Mouse (Mus musculus): ENCODE results near the gene Rapgef5.

Gene Rapgef5

DNA sequence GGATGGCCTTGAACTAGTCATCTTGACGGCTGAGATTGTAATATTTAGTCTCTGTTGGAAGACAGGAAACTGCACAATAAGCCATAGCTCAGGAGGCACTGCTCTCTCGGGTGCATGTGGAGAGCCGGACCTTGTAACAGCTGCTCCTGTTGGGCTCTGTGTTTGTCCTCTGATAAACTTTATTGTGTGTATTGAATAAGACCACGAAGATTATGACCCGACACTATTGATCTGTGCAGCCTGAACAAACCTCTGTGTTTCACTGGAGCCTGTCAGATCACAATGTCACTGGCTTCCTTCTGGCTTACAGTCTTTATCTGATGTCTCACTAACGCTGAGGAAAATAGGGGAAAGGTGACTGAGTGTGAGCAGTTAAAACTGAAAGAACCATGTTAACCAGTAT is 205.5 kb downstream of the Rapgef5 start:
- DNase-seq = no peak

DNA sequence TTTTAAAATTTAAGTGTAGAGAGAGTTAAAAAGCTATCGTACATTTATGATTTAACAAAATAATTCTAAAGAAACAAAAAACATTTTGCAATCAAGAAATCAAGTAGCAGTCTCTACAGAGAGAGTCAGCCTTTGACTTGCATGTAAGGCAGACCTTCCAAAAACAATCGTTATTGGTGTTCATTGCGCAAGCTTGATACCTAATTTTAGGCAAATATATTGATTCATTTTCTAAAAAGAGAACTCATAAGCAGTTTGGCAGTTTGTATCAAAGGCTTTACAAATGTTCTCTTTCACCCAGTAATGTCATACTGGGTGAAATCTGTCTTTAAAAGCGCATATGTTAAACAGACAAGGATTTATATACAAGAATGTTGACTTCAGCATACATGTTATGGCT is 208.7 kb downstream of the Rapgef5 start:
- no peak for DNase-seq

DNA sequence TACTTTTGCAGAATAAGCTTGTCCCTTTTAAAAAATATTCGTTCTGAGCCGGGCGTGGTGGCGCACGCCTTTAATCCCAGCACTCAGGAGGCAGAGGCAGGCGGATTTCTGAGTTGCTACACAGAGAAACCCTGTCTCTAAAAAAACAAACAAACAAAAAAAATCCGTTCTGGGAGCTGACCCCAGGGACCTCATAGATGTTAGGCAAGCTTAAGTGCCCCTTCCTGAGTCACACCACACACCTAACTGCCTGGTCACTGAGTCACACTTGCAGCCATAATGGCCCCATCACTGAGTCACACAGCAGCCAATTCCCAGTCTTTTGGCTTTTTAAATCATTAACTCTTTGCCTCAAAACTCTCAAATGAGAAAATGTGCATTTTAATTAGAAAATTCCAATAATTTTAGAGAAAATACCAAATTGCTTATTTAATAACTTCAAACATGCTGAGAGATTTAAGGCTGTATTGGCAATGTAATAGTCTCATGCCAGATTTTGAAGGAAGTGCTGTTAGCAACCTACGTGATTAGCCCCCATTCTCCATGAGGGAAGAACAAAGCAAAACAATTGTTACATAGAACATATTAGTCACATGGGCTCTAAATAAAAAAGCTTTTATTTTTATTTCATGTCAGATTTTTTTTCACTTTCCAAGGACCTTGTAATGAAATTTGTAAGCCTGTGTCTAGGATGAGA is 211.3 kb downstream of the Rapgef5 start:
- no peak for DNase-seq

DNA sequence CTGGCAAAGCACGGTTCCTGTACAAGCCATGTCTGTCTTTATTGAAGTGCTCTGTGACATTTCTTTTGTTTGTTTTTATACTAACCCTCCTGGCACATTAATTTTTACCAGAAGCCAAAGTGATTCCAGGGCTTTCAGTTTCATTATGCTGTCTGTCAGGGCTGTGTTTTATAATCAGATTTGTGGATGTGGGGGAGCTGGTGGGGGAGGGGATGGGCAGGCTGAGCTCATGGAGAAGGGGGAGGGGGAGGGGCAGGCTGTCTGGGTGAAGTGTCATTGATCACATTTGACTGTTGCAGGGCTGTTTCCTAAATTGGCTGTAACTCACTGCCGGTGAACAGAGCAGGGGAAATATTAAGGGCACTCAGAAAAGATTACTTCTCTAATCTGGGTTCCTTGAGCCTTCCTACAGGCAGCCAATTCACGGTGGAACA is 211.9 kb downstream of the Rapgef5 start:
- peak; percentile 65 for DNase-seq

DNA sequence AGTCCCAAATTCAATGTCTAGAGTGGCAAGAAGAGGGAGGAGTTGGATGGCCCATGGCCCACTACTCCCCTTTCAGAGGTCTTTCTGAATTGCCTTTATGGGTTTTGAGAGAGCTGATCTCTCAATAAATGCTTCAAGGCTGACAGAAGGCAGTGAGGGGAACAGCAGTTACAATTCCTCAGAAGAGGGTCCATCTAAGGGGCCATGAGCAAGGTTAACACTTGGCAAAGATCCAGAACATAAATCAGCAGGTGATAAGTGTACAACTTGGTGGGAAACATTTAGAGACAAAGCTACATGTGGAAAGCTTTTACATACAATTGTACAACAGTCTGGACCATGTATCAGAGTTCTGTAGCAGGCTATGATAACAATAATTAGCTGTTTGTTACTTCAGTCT is 217.3 kb downstream of the Rapgef5 start:
- DNase-seq = no peak

DNA sequence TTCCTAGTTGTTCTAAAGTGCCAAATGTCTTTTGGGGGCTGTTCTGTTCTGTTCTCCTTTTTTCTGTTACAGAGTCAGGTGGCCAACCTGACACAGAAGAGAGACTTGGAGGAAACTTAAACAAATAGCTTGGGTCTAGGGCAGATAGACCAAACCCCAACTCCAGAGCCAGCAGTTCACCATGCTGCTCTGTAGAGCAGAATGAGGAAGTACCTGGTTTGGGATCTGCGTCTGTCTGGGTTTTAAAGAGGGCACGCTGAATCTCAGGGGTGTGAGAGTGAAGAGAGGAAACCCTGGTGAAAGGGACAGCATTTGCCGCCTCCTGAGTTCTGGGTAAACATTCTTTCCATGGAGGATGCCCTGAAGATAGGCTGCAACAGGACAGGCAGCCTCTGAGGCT is 219.9 kb downstream of the Rapgef5 start:
- no peak for DNase-seq

DNA sequence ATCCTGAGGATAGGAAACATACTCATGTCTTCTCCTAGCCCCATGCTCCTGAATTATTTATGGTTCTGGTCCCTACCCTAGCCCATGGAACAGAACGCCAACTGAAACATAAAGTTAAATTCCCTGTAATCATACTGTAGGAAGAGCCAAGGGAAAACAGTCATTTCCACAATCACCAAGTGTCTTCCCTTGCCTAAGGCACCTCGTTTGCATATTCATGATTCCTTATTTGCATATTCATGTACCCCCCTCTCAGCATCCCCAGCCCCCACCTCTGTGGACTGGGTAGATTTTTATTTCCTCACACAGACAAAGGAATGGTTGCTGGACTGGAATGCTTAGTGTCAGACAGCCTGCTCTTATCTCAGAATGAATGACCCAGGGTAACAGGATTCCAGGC is 220.6 kb downstream of the Rapgef5 start:
- no peak for DNase-seq

DNA sequence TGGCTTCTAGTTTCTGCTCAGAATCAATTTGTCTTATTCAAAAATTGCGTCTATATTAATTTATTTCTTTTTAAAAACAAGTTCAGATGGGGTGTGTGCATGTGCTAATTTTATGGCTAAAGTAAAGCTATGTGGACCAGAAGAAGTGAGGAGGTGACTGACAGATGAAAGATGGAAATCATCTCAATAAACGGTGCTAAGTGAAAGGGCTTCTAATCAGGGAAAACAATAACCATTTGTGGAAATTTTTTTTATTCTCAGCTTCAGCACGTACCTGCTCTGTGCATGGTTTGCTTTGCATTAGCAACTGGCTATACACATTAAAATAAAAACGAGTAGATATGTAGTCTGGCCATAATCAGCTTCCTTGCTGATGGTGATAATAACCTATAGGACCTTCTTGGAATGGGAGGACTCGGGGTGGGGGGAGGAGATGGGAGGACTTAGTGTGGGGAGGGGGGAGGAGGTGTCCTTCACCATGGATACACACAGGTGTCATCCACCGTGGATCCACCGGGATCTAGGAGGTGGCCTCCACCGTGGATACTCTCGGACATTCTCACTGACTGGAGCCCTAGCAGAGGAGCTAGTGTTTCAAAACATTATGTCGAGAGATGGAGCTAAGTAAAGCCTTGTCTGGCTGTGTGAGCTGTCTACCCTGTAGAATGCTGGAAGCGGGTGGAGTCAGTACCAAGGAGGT is 221.2 kb downstream of the Rapgef5 start:
- no peak for DNase-seq

DNA sequence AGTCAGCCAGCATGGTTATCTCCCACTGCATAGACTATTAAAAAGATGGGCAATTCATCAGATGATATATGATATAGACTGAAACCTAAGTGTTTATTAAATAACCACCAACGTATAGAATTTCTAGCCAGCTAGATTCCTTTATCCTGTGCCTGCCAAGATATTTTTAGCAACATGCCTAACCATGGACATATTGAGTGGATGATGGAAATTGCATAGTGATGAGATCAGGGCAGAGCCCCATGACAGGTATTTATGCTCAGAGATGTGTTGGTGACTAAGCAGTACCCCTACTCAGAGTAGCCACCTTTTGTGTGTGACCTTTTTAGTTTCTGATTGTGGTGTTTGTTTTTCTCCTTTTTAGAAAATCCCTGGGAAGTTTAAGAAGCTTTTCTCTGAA is 226.2 kb downstream of the Rapgef5 start:
- DNase-seq = no peak

DNA sequence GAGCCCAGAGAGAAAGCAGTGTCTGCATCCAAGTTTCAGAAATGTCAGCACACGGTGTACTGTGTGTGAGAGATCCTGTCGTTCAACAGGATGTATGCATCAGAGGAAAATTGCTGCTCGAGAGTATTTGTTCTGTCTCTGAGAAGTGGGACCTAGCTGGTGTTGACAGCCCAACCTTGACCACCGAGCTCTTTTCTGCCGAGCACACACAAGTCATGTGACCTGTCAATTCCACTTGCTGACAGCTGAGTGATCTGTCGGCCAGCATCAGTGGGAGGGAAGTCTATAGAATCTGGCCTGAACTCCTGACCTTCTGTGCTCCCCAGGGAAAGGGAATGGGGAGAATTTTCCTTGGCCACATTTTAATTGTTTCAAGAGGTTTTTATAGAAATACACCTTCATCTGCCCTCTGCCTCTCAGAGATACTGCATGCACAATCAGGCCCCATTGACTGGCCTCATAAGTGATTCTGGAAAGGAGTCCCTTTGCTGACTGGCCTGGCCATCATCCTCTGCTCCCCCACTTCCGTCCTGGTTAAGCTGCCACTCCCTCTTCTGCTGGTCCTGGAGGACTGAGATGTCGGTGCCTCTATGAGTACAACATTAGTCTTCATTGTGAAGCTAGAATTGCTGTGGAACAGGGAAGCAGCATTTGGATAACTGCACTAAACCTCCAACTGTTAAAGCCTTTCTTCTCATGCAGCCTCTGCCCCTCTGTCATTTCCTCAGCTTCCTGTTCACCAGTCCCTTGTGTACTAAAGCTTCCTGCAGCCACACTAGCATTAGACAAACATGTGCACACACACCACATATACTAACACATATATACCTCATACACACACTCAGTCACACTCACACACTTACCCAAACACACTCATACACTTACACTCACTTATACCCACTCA is 228.6 kb downstream of the Rapgef5 start:
- no peak for DNase-seq

DNA sequence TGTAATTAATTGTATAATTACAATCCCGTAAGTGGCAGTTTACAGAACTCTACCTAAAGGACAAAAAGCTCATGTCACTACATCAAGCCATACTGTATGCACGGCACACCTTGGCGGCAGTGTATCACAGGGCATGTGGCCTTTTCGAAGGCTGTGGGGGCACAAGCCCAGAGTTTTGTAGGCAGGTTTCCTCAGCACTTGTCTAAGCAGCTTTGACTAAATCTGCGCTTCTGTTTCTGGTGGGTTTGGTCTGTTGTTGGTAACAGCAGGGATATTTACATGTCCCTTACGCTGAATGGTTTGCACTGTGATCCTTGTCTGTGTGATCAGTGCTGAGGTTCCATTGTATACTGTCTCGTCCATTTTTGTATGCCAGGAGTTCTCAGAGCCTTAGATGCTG is 230.3 kb downstream of the Rapgef5 start:
- DNase-seq = no peak

DNA sequence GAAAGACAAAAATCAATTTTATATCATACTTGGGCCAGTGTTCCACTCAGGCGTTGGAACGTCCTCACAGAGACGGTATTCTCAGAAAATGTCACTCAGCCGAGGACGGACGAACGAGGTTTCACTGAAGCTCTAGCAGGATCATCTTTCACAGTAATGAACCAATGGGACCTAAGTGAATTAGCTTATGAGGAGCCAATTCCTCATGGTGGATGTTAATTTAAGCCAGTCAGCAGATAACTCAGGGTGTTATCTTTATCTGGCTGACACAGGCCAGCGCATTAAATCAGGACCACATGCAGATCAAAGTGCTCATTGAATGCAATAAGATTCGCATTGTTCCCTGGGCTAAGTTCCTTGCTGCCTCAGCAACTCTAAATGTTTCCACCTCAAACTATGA is 234.8 kb downstream of the Rapgef5 start:
- no peak for DNase-seq

DNA sequence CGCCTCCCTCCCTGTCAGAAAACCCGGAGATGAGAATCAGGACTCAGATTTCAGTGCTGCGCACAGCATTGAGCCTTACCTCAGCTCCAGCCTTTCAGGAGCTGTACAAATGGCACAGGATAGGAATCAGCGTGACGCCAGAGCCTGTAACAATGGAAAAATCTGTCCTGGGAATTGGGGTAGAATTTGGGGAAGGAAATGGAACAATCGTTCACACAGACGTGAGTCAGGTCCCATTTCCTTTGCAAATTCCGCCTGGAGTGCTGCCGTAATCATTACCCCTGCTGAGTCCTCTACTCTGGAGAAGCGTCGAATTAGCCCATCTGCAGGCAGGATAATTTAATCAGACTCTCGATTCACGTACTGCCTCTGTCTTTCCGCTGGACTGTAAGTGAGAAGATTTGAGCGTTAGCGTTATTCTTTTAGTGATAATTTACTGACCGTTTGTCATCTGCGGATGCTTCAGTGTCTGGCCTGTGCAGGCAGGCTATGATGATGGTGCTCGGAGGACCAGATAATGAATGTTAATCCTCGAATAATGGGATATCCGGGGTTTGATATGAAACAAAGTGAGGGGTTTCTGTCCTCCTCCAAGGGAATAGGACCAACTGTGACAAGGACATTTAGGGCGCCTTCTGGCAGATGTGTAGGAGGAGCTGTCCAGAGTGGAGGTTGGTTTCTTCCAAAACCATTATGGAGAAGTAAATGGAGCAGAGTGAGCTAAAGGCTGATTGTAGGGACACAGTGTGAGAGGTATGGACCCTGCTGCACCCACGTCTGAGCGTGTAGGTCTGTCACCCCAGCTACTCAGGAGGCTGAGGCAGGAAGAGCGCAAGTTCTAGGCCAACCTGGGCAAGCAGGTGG is 235.5 kb downstream of the Rapgef5 start:
- DNase-seq = peak; percentile 71

DNA sequence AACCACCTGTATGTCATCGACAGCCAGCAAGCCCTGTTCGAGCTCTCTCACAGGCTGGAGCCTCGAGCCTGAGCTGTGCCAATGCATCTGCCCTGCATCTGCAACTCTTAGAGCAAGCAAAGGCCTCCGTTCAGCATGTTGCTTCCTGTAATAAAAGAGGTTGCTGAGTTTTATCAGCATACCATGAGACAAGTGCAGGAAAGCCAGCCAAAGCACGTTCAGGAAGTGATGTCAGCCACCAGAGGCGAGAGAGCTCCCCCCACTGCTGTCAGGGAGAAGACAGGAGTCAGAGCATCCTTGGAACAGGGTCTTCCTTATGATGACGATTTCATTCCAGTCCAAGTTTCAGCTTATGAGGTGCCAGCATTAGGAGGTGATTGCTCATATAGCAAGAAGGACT is 239.7 kb downstream of the Rapgef5 start:
- DNase-seq = peak; percentile 59

DNA sequence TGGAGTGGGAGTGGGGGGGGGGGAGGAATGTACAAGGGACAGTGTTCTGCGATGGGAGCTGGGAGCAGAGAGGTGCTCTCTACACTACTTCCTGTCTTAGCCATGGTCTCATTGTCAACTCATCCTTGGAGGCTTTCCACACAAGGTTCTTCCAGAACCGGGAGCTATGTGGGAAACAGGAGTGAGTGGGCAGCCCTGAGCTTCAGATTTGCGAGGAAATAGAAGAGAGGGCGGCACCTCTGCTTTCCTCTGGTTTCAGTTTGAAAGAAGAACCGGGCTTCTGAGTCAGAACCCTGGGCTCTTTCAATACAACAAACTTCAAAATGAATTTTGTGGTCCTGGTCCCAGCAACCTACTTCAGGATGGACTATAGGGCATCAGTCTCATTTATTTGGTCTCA is 244.1 kb downstream of the Rapgef5 start:
- DNase-seq = no peak

DNA sequence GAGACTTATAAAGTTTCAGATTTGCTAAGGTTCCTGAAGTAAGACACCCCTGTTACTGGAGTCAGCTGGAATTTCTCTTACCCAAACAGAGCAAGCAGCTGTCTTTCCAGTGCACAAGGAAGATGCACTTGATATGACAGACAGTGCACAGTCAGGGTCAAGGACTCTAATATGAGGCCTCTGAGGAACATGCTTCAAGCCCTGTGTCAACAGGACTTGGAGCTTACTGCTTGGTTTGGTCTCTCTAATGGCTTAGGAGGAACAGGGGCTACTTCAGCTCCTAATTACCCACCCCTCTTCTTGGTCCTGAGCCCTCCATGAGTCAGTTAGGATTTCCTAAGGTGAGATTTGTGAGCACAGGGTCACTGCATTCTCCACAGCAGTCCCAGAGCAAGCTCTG is 244.6 kb downstream of the Rapgef5 start:
- no peak for DNase-seq

DNA sequence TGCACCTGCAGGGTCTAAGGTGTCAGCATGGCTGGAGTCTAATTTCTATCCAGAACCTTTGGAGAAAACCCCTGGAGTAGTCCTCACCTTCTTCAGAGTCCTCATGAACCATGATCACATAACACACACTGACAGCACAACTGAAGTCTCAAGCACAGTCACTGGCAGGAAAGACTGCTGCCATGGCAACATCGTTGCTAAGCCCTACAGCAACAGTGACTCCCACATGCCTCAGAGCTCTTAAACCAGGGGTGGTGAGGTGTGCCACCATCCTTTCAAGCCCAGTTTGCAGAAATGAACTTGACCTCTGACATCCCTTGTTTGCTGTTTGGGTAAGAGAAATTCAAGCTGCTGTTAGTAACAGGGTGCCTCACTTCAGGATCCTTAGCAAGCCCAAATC is 245.4 kb downstream of the Rapgef5 start:
- DNase-seq = peak; percentile 71

DNA sequence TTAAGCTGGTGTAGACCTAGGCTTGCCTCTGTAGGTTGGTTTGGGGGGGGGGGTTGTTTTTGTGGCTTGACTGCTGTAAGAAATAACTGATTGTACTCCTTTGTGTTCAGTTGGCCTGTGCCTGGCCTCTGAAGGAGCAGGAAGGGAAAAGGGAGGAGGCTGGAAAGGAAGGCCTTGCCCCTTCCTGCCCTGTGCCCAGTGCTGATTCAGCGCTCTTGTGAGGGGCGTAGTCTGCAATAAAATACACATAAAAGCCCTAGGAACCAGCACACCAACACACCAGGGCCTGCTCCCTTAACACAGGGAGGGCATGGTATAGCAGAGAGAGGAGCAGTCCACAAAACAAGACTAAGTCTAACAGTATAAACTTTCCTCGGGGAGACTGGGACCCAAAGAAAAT is 247.0 kb downstream of the Rapgef5 start:
- DNase-seq = peak; percentile 69

DNA sequence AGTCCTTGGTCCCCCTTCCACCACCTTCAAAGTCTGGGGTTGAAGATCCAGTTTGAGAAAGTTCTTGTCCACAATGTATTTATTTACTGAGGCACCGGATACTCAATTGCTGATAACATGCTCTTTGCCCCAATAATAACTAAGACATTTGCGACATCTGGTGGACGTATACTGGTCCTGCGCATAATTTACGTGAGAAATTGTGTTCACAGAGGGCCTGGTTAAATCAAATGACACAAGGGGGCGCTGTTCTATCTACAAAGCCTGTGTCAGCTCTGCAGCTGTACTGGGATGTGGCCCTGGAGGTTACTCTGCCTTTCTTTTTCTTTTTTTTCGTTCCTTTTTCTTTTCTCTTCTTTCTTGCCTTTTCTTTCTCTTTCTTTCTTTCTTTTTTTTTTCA is 248.6 kb downstream of the Rapgef5 start:
- peak; percentile 95 for DNase-seq

DNA sequence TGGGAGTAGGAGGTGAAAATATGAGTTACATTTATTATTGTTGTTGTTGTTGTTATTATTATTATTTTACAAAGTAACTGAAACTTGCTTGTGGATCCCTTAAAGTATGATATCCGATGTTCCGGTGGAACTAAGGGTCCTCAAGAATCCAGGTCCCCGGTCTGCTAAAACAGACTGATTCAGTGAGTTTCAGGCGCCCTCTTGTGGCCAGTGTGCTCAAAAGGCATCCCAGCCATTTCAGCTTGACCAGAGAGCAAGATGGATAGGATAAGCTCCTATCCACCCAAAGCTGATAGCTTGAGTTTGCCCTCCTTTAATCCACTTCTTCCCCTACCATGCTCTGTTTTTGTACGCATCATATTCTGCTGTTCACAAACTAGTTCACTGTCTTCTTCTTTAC is 252.8 kb downstream of the Rapgef5 start:
- peak; percentile 91 for DNase-seq

DNA sequence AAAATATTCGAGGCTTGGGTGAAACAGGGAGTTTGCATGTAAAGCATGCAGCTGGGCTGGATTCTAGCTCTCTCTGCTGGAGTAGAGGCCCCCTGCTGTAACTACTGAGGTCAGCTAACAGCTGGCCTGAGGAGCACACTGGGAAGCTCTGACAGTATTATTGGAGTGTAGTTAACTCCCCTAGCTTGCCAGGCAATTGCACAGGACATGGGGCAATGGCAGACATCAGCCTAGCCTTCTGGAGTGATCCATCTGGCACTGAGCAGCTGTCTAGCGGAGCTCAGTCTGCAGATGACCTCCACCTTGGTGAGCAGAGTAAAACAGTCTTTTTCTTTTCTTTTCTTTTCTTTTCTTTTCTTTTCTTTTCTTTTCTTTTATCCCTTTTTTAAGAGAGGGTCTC is 253.9 kb downstream of the Rapgef5 start:
- DNase-seq = no peak

DNA sequence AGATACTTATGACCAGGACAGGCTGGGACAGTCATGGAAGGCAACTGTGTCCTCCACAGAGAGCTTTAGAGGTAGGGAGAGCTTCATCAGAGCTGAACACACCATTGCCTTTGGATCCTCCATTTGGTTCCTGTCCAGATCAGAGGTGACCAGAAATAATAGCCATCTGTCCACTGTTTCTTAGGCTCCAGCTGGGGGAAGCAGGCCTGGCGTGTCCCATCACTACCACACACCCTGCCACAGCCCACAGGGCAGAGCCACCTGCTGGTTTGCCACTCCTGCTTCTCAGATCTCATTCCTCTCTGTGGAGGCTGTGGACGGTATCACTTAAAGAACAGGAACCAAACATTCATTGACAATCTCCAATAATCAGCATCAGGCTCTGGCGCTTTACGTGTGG is 254.9 kb downstream of the Rapgef5 start:
- DNase-seq = no peak

DNA sequence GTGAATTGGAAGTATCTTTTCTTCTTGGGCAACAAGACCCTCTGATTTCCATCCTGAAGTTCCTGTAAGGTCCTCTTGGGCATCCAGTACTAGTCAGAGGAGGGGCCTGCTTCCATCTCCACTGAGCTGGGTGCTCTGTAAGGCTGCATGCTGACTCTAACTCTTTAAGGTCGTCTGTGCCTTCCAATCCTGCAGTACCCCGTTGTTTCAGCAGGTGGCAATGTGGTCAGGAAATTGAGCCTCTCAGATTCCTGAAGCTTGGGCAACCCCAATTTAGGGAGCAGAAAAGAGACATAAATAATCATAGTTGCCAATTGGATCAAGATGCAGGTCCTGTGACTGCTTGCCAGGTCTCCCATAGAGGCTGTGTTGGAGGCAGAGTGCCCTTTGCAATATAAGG is 256.4 kb downstream of the Rapgef5 start:
- peak; percentile 79 for DNase-seq
